Mouse (Mus musculus) embryonic facial prominence, embryonic 10.5 days (tissue): ENCODE measurements around the gene Tepp. TPM values are rescaled to one million over a fixed set of nuclear protein-coding genes. Genes with fewer than 3 reads are reported as not detected.

Experiments
- DNase-seq: peaks from one replicate; pipeline ENCODE4 v3.0.0-alpha.2; 2017; ENCODE audit warnings: low spot score
- H3K27ac ChIP-seq: fragments of 300-500 bp; sonication (generic); replicated peaks from 2 replicates; pipeline ENCODE4 v1.5.1; 2016; ENCODE audit warnings: mild to moderate bottlenecking
- H3K27me3 ChIP-seq: fragments of 300-500 bp; sonication (generic); replicated peaks from 2 replicates; pipeline ENCODE4 v1.6.1; 2016; ENCODE audit warnings: low read depth, mild to moderate bottlenecking; ENCODE audit not compliant: poor library complexity, severe bottlenecking
- H3K36me3 ChIP-seq: fragments of 300-500 bp; sonication (generic); replicated peaks from 2 replicates; pipeline ENCODE4 v1.6.1; 2016; ENCODE audit warnings: mild to moderate bottlenecking, moderate library complexity
- H3K4me1 ChIP-seq: fragments of 300-500 bp; sonication (generic); 2 replicates; pipeline ENCODE4 v1.6.1; 2016
- H3K4me3 ChIP-seq: fragments of 300-500 bp; sonication (generic); 2 replicates; pipeline ENCODE4 v1.5.1; 2016; ENCODE audit warnings: mild to moderate bottlenecking, moderate library complexity
- H3K9me3 ChIP-seq: fragments of 300-500 bp; sonication (generic); 2 replicates; pipeline ENCODE4 v1.6.1; 2016; ENCODE audit warnings: mild to moderate bottlenecking
- WGBS: fragments of 180-500 bp; shearing (Covaris S2); methylation state at CpG from one replicate; pipeline ENCODE4 v1.1.7; 2016; 5-methylcytosine and 5-hydroxymethylcytosine counted together
- polyA plus RNA-seq: library from polyadenylated mRNA; unstranded; fragments of >200 nt; fragmentation: Nextera tagmentation; extraction: Ambion mirVana; gene quantifications from 2 replicates; pipeline ENCODE4 v1.2.1, GENCODE M21; 2016

The Tepp gene
- polyA plus RNA-seq, 1 experiment from 2014 or later = not detected

GRCm38 (mm10) chr8:95313857-95314256 lies 3.5 kb downstream of the Tepp start:
- no peak overlapping the region for H3K4me3 ChIP-seq
- WGBS = 86% methylated on average over 6 of the region's 6 CpGs

GRCm38 (mm10) chr8:95314707-95315106 lies 4.3 kb downstream of the Tepp start:
- DNase-seq = no peak
- Histone ChIP-seq H3K27ac (no peak overlapping the region), H3K4me3 (no peak overlapping the region), H3K9me3 (peaks cover 5% of the 10 kb centered on the region; the same call in 1 of the 2 replicates), H3K36me3 (no peaks in the 10 kb centered on the region), H3K27me3 (peaks cover 16% of the 10 kb centered on the region), H3K4me1 (peaks cover 13% of the 10 kb centered on the region)
- 82% methylated on average over 2 of the region's 2 CpGs for WGBS

More at GRCm38 (mm10) chr8:95313857-95314256, 3.5 kb downstream of the Tepp start:
- no peak for DNase-seq
- Histone ChIP-seq H3K4me1 (peaks cover 13% of the 10 kb centered on the region), H3K9me3 (peaks cover 5% of the 10 kb centered on the region; the same call in 1 of the 2 replicates), H3K27ac (no peak overlapping the region), H3K36me3 (no peaks in the 10 kb centered on the region), H3K27me3 (peaks cover 8% of the 10 kb centered on the region; the same call in 1 of the 2 replicates)

- peaks cover 5% of the 10 kb centered on the region; the same call in 1 of the 2 replicates for H3K9me3 ChIP-seq
- WGBS = 92% methylated on average over 1 of the region's 1 CpGs
- no peak overlapping the region for H3K4me3 ChIP-seq
- DNase-seq = no peak
- H3K36me3 ChIP-seq = no peaks in the 10 kb centered on the region
- peaks cover 22% of the 10 kb centered on the region for H3K27me3 ChIP-seq
- peaks cover 17% of the 10 kb centered on the region for H3K4me1 ChIP-seq
- no peak overlapping the region for H3K27ac ChIP-seq
These were observed 5.0 kb downstream of the Tepp start for GRCm38 (mm10) chr8:95315350-95315749.

GRCm38 (mm10) chr8:95320224-95321139 lies 10.1 kb downstream of the Tepp start:
- 2% methylated on average over 41 of the region's 41 CpGs for WGBS
- DNase-seq = peak; percentile 74
- peaks cover 38% of the 10 kb centered on the region for H3K27me3 ChIP-seq
- peak overlapping the region; percentile 58 for H3K4me3 ChIP-seq
- peaks cover 19% of the 10 kb centered on the region for H3K36me3 ChIP-seq
- H3K27ac ChIP-seq = no peak overlapping the region; the same call in 1 of the 2 replicates
- peaks cover 22% of the 10 kb centered on the region for H3K4me1 ChIP-seq
- peaks cover 5% of the 10 kb centered on the region; the same call in 1 of the 2 replicates for H3K9me3 ChIP-seq

GRCm38 (mm10) chr8:95323201-95323600 lies 12.8 kb downstream of the Tepp start:
- 93% methylated on average over 3 of the region's 3 CpGs for WGBS
- H3K4me1 ChIP-seq = peaks cover 22% of the 10 kb centered on the region

GRCm38 (mm10) chr8:95324646-95325045 lies 14.3 kb downstream of the Tepp start:
- Histone ChIP-seq H3K4me3 (no peak overlapping the region), H3K27ac (no peak overlapping the region), H3K9me3 (no peaks in the 10 kb centered on the region), H3K36me3 (peaks cover 61% of the 10 kb centered on the region), H3K27me3 (peaks cover 22% of the 10 kb centered on the region), H3K4me1 (peaks cover 26% of the 10 kb centered on the region)
- 46% methylated on average over 5 of the region's 5 CpGs for WGBS
- DNase-seq = no peak

More at GRCm38 (mm10) chr8:95323201-95323600, 12.8 kb downstream of the Tepp start:
- Histone ChIP-seq H3K9me3 (peaks cover under 1% of the 10 kb centered on the region; the same call in 1 of the 2 replicates), H3K36me3 (peaks cover 47% of the 10 kb centered on the region), H3K27ac (no peak overlapping the region), H3K27me3 (peaks cover 37% of the 10 kb centered on the region), H3K4me3 (no peak overlapping the region)
- no peak for DNase-seq

- peaks cover 2% of the 10 kb centered on the region; the same call in 1 of the 2 replicates for H3K27me3 ChIP-seq
- peaks cover 65% of the 10 kb centered on the region for H3K36me3 ChIP-seq
- H3K27ac ChIP-seq = no peak overlapping the region
- H3K4me3 ChIP-seq = no peak overlapping the region
- 91% methylated on average over 5 of the region's 5 CpGs for whole genome bisulfite sequencing
- H3K4me1 ChIP-seq = peaks cover 27% of the 10 kb centered on the region
- DNase-seq = no peak
- no peaks in the 10 kb centered on the region for H3K9me3 ChIP-seq
These were observed 16.5 kb downstream of the Tepp start for GRCm38 (mm10) chr8:95326822-95327221.

GRCm38 (mm10) chr8:95327866-95328465 lies 17.6 kb downstream of the Tepp start:
- no peak for DNase-seq
- 86% methylated on average over 46 of the region's 46 CpGs for WGBS
- Histone ChIP-seq H3K4me1 (peaks cover 31% of the 10 kb centered on the region), H3K36me3 (peaks cover 65% of the 10 kb centered on the region), H3K27me3 (no peaks in the 10 kb centered on the region), H3K4me3 (no peak overlapping the region), H3K9me3 (no peaks in the 10 kb centered on the region), H3K27ac (no peak overlapping the region)

- no peaks in the 10 kb centered on the region for H3K27me3 ChIP-seq
- DNase-seq = no peak
- no peaks in the 10 kb centered on the region for H3K9me3 ChIP-seq
- H3K27ac ChIP-seq = no peak overlapping the region
- peaks cover 28% of the 10 kb centered on the region for H3K4me1 ChIP-seq
- WGBS = 82% methylated on average over 1 of the region's 1 CpGs
- H3K4me3 ChIP-seq = peak overlapping the region; percentile 92
- peaks cover 64% of the 10 kb centered on the region for H3K36me3 ChIP-seq
These were observed 20.0 kb downstream of the Tepp start for GRCm38 (mm10) chr8:95330367-95330766.

GRCm38 (mm10) chr8:95331156-95331719 lies 20.9 kb downstream of the Tepp start:
- Histone ChIP-seq H3K27me3 (no peaks in the 10 kb centered on the region), H3K9me3 (no peaks in the 10 kb centered on the region), H3K4me3 (peak overlapping the region; percentile 92), H3K36me3 (peaks cover 55% of the 10 kb centered on the region), H3K4me1 (peaks cover 26% of the 10 kb centered on the region), H3K27ac (peak overlapping the region; percentile 97)
- no peak for DNase-seq
- WGBS = under 1% methylated on average over 38 of the region's 38 CpGs

GRCm38 (mm10) chr8:95331720-95332436 lies 21.5 kb downstream of the Tepp start, which contains the start of the genes Zfp319 and Usb1:
Zfp319 (minus strand) TSS chr8:95331950.
Usb1 (plus strand) TSS chr8:95332284.
- DNase-seq = peak; percentile 98
- no peaks in the 10 kb centered on the region for H3K27me3 ChIP-seq
- H3K4me1 ChIP-seq = peaks cover 26% of the 10 kb centered on the region
- H3K27ac ChIP-seq = peak within 1 kb of the TSS; percentile 97
- under 1% methylated on average over 80 of the region's 80 CpGs for WGBS
- peaks cover 49% of the 10 kb centered on the region for H3K36me3 ChIP-seq
- peak within 1 kb of the TSS; percentile 92 for H3K4me3 ChIP-seq
- H3K9me3 ChIP-seq = no peaks in the 10 kb centered on the region
